Mouse (Mus musculus) cerebellum, adult 18-20 months (tissue): ENCODE results near the gene Usb1.

Source experiments
- DNase-seq, 2 experiments: peaks; one replicate each; pipeline ENCODE4 v3.0.0; 2021

Usb1 gene

DNA sequence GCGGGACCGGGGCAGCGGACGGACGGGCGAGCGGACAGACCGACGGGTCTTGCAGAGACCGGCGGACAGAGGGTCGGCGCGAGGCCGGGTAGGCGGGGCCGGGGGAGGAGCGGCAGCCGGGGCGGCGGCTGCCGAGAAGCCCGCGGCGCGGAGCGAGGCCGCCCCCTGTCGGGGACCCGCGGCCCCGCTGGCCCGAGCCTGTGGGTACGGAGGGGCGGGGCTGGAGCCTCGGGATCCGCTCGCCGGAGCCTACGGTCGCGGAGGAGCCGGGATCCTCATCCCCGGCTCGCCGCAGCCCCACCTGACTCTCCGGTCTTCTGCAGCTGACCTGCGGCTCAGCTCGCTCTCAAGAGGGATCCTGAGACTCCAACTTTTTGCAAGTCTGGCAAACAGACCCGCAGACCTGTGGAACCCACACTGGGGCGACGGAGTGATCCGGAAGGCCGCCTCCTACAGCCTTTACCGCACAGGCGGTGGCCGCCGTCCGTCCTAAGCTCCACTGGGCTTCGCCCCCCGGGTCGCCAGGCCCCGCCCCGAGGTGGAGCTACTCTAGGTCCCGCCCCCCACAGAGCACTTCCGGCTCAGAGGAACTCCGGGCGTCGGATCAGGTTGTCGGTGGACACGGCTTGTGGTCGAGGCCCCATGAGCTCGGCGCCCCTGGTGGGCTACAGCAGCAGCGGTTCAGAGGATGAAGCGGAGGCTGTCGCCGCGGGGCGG, at the start of gene Usb1, which contains the start of gene Zfp319:
Gene Usb1 (plus strand): TSS at position 565 of the 717 bp plus-strand sequence.
Gene Zfp319 (minus strand): TSS at position 231 of the 717 bp plus-strand sequence.
- peak; percentile 89 to 97 for DNase-seq

DNA sequence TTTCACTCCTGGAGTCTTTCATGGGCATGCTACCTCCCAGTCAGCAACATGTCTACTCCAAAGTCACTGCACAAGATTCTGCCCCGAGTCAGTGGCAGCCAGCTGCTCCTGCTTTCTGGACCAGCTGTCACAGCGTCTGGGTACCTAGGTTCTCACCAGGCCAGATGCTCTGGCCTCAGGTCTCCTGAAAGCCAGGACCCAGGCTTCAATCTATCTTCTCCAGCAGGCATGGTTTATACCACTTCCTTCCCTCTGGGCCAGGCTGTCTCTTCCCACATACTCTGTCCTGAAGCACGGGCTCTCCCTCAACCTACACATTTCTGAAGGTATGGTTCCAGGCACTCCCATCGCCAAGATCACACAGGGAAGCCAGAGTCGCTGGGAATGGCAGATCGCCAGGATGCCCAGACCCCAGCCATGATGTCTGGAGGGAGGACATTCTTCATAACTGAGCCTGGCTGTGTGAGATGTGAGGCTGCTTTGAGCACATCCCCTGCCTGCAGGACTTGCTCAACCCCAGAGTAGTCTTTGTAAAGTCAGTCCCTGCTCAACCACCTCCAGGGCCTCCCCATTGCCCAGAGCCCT, 42.9 kb upstream of the Usb1 start:
- DNase-seq, result no peak

DNA sequence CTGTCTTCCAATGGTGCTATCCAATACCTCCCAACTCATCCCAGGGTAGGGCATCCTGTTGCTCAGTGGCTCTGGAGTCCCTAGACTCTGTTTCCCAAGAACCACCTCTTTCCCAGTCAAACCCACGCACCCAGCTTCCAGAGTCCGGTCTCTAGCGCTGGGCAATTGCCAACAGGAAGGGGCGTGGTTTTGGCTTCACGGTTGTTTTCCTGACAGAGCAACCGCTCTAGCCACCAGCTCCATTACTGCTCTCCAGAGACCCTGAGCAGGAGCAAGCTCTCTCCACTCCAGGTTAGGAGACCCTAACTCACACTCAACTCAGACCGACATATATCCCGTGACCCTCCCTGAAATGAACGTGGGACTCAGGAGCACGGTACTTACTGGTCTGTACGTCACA, 38.9 kb upstream of the Usb1 start:
- peak; percentile 8 to 21 for DNase-seq

DNA sequence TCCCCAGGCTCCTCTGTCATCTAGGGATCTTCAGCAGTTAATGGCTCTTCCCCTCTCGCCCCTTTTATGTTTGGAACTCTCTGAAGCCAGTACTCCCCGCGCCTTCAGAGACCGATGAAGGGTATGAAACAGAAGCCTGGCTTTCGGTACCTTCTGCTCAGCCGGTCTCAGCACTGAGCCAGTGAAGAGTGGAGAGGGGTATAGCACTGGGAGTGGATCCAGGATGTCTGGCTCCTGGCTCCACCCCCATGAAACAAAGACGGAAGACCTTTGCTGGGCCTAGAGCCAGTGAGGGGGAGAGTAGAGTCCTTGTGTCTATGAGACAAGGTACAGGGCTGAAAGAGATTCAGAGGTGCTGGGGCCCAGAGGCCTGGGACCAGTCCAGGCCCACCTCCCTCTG, 38.2 kb upstream of the Usb1 start:
- DNase-seq, result no peak

DNA sequence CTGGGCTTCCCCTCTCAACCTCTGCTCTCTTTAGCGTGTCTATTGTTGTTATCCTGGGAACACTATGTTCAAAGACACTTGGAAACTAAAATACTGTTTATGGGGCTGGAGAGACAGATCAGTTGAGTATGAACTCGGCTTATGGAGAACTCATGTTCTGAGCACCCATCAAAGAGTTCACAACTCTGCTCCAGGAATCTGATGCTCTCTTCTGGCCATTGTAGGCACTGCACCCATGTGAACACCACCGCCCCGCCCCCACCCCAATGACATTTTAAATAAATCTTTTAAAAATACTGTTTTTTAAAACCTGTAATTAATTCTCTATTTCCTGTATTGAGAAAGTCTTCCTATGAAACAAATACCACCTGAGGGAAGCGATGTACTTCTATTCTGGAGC, 29.7 kb upstream of the Usb1 start:
- DNase-seq, result no peak

DNA sequence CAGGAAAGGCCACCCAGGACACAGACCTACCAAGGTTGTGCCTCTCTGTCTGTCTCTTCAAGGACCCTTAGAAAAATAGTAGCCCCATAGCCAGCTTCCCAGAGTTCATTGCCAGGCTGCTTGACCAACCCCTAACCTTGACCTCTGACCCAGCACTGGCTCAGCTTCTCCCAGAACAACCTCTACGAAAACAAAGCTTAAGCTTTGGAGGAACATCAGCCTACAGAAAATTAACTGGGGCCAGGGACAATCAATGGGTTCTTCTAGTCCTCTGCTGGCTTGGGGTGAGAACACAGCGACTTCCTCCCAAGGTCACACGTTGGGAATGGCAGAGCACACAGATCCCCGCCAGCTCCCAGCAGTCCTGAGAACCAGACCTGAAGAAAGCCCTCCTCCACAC, 26.6 kb upstream of the Usb1 start:
- no peak for DNase-seq

DNA sequence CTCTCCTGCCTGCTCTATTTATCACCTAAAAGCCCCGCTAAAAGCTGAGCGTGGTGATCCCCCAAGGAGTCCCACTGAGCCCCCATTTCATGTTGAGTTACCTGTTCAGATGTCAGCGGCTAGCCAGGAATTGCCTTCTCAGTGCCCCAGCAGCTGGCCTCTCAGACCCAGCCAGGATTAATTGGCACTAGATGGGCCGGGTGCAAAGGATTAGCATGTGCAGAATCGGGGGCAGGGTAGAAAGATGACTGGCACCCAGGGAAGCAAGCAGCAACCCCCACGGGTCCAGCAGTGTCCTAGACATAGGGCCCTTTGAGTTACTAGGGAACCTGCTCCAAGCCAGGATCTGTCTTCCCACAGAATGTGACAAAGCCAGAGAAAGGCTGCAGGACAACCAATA, 25.7 kb upstream of the Usb1 start, which contains the start of gene Cngb1:
Gene Cngb1 (minus strand): TSS at position 155 of the 400 bp plus-strand sequence.
- no peak for DNase-seq

DNA sequence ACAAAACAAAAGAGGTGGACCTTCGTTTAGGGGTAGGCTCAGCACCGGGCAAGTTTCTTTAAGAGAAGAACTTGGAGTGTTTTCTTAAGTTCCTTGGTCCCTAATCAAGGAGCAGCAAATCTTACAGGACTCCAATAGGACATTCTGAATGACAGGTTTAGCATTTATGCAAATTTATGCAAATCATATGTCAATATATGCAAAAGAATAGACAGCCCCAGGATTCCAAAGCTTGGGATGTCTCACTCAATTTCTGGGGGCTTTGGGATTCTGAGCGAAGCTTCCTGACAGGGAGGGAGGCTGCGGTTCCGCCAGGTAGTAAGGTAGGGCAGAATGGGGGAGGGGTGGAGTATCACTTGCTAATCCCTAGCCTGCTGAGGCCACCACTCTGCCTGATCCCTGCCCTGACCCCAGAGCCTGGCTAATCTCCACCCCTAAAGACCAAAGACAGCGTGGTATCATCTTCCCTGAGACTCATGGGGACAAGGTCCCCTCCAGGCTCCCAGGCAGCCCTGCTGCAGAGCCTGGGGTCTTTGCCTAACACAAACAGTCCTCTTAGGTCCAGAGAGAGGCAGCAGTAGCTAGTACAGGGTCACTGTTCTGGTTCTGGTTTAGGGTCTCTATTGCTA, 21.6 kb upstream of the Usb1 start, which contains the start of gene Tepp:
Gene Tepp (plus strand): TSS at position 225 of the 629 bp plus-strand sequence.
- DNase-seq, result no peak

DNA sequence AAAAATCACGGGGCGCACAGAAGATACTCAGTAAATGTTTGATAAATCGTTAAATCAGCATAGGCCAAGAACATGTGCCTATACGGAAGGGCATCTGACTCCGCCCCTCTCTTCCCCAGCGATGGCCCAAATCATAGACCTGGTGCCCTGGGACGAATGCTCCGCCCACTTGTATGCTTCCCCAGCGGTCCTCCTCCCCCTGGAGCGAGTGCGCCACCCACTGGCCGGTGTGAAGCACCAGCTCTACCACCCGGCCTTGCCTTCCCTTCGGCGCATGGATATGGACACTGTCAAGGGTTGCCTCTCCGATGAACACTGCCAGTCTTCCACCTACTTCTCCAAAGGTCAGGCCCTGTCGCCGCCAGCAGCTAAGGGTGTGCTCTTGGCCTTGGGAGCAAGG, 19.2 kb upstream of the Usb1 start:
- DNase-seq, result no peak

DNA sequence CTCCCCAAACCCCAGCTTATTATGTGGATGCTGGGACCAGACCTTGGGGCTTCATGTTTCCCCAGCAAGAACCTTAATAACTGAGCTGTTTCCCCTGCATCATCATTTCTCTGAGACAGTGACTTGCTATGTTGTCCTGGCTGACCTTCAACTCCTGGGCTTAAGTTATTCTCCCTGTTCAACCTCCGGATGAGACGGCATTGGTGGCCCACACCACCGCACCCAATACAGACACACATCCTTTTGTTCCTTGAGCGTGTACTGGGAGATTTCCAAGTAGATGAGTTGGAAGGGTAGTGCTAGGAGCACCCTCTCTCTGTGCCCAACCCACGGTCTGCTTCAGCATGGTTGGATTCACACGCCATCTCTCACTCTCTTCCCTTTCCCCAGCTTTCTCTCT, 18.2 kb upstream of the Usb1 start:
- no peak for DNase-seq

DNA sequence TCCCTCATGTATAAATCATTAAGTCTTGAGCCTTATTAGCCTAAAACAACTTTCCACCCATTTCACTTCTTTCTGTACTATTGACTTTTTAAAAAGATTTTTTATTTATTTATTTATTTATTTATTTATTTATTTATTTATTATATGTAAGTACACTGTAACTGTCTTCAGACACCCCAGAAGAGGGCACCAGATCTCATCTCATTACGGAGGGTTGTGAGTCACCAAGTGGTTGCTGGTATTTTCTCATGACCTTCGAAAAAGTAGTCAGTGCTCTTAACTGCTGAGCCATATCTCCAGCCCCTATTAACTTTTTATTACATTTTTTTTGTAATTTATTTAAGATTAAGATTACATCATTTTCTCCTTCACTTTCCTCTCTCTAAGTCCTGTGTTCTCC, 17.4 kb upstream of the Usb1 start:
- no peak for DNase-seq

GRCm38 (mm10) chr8:95315350-95315749, 16.7 kb upstream of the Usb1 start:
- DNase-seq, result no peak

DNA sequence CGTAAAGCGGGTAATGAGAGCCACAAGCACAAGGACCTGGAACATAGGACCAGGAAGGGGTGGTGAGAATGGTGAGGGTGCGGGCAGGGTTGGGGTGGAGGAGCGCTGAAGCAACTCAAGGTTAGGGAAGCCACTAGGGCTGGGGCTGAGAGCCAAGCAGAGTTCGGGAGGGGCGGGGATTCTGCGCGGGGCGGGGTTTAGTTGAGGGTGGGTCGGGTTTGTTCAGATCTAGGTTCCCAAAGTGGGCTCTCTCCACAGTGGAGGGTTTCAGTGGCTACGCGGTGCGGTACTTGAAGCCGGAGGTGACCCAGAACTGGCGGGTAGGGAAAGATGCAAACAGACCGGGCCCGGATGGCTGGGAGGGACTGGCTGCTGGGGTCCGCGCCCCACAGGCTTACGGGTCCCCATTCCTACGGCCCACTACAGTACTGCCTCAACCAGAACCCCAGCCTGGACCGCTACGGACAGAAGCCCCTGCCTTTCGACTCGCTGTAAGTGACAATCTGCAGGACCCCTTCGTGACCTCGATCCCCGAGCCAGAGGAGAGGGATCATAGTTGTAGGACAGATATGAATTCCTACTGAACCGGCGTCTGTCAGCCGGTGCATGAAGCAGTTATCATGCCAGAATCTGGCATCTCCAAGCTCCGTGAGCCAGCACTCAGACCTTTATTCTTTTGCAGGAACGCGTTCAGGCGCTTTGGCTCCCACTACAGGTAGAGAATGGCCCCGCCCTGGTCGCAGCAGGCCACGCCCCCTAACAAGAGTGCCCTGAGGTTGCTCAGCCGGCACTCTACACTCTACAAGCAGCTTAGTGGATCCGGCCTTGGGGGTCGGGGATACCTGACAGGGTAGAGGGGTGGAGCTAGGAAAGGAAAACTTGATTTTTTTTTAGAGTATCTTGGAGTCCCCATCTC, 11.6 kb upstream of the Usb1 start:
- peak; percentile 56 to 64 for DNase-seq

DNA sequence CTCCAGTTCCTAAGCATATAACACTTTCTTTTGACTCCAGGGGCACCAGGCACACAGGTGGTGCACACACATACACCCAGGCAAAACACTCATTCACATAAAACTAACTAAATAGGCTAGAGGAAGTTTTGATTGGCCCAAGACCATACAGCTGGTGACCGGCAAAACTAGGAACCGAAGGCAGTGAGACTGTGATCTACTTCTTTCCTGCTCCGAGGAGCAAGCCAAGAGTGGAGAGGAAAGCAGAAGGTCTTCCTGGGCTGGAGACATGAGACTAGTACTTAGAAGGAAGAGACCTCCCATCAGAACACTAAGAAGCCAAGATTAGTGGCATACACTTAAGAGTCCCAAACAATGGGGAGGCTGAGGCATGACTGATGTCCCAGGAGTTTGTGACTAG, 8.9 kb upstream of the Usb1 start:
- DNase-seq, result no peak

DNA sequence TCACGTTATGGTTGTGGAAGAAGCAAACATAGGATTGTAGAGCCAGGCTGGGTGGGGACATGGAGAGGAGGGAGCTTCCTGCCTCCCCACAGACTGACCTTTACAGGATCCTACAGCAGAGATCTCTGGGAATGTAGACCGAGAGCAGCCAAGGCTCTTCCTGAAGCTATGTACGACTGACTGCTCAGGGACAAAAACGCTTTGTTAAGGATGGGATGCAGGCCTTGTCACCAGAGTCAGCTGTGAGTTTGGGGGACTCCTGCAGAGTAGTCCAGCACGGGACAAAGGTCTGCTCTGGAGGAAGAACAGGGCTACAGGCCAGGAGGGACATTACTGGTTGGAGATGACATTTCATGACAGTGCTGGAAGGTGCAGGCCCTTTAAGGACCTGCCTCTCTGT, 7.4 kb upstream of the Usb1 start:
- no peak for DNase-seq

GRCm38 (mm10) chr8:95326822-95327221, 5.3 kb upstream of the Usb1 start:
- no peak for DNase-seq

- DNase-seq, result no peak
These were observed 4.1 kb upstream of the Usb1 start for GRCm38 (mm10) chr8:95327866-95328465.

- DNase-seq, result no peak
These were observed 1.7 kb upstream of the Usb1 start for GRCm38 (mm10) chr8:95330367-95330766.

DNA sequence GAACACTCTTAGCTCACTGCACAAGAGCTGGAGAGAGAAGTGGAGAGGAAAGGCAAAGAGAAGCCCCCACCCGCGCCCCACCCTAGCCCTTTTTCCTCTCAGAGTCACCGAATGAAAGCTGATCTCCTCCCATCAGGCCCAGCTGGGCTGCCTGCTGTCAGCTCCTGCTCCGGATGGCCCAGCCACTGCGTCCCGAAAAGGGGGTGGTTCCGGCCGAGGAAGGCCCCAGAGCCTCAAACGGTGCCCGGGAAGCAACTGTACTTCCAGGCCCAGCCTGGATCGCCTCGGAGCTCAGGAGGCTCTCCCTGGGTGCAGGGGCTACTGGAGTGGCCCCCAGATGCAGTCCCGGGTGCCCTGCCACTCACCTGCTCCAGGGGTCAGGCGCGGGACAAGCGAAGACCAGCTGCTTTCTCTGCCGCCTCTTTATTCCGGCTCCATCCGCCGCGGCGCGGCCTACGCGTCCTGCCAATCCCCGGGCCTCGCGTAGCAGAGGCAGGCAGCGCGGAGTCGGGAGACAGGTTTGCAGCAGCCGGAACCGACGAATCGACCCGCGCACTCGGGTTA, 846 bp upstream of the Usb1 start:
- no peak for DNase-seq

DNA sequence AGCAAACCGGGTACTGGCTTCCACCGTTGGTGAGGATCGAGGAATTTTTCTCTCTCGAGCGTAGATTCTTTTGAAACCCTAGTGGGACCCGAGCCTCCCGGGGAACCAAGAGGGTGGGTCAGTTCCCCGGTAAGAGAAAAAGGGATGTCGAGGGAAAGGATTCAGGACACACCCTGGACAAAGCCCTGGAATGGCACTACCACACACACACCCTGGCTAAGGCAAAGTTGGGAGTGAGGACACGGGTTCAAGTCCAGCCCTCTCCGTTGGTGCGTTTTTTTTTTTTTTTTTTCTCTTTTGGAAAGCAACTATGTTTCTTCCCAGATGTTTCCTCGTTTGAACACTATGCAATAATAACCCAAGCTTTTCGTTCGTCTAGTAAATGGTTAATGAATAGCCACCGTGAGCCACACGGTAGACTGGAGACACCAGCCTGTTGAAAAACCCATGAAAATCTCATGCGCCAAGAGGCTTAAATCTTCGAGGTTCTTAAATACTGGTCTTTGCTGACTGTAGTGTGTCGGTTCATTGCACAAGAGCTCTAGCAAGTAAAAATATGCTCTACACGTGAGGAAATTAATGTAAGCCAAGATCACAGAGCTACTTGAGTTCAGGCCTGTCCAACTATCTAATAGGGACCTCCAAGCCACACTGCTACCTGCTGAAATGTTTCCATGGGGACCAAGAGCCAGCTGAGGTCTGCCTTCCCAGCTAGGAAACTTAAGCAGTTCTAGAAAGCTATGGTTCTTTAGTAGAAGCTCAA, 534 bp downstream of the Usb1 start:
- DNase-seq, result no peak

GRCm38 (mm10) chr8:95335706-95336105, 3.6 kb downstream of the Usb1 start:
- no peak for DNase-seq
